Mouse (Mus musculus) right cerebral cortex, postnatal 25 days (tissue): ENCODE results near the gene Arhgef19.

Experiments used
- DNase-seq: peaks from one replicate; pipeline ENCODE4 v3.0.0; 2022

Arhgef19 gene

DNA sequence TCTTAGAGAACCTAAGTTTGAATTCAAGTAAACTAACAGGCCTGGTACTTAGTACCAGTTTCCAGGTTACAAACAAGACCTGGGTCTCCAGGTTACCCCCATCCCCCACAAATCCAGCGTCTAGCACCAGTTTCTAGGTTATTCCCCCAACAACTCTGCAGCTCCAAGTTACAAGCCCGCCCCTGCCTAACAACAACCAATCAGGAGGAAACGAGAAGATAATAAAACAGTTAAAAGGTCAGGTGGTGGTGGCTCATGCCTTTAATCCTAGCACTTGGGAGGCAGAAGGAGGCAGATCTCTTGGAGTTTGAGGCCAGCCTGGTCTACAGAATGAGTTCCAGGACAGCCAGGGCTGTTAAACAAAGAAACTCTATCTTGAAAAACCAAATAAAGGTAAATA is 28.0 kb downstream of the Arhgef19 start:
- DNase-seq = no peak

DNA sequence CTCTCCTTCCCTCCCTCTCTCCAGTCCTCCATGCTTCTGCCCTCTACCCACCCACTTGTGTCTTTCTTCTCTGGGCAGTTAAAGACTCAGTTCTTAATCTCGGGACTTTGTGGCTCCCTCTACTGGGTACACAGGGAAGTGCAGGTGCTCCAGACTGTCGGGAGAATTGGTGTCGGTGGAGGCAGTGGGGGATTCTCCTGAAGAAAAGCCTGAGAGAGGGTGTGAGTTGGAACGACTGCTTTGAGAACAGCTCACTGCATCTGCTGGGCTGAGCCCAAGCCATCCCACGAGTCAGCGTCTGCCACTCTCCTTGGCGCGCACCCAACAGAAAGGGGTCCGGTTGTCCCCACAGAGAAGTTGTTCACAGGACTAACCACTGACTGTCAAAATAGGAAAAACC is 28.5 kb downstream of the Arhgef19 start:
- DNase-seq = peak; percentile 63

DNA sequence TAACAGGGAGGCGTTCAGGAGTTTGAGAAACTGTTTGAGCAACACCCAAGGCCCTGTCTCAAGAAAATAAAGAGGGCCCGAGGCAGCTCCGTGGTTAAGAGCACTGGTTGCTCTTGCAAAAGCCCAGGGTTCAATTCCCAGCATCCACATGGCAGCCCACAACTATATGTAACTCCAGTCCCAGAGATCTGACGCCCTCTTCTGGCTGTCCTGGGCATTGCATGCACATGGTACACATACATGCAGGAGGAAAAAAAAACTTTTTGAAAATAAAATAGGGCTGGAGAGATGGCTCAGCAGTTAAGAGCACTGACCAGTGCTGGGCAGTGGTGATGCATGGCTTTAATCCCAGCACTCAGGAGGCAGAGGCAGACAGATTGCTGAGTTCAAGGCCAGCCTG is 29.1 kb downstream of the Arhgef19 start:
- DNase-seq = no peak

DNA sequence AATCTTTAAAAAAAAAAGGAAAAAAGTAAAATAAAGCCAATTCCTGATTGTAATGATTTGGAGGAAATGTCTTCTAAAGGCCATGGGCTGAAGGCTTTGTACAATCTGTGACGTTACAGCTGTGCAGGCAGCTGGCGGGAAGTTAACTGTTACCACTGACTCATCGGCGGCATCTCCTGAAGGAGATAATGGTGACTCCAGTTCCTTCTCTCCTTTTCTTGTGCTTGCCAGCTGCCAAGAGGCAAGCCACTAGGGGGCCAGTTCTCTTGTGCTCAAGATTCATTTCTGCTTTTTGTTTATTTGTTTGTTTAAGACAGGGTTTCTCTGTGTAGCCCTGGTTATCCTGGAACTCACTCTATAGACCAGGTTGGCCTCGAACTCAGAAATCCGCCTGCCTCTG is 29.8 kb downstream of the Arhgef19 start:
- DNase-seq = no peak

DNA sequence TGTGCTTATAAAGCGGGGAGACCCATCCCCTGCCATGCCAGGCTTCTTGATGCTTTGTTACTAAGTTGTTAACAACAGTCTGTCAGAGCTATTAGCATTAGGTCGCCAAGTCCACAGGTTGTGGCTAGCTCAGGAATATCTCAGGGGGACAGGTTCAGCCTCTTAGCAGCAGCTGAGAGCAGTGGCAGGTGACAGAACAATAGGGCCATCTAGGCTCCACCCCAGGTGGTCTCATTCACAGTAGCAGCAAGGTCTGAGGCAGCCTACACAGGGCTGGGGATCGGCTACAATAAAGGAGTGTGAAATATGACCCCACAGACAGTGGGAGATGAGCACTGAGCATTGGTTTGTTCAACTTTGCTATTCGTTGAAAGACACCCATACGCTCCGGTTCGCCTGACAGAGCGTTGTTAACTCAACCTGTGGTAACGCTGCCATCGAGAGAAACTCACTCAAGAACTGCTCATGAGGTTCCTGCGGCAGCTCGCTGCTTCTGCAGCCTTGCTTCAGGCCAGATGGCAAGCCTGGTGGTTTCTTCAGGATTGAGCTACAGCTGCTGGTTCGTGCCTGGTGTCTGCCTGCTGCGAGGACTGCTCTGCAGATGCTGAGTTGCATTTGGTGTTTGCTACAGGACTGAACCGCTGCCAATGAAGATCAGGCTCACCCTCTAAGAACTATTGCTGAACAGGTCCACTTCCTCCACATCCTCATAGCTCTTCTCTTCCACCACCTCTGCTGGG is 31.1 kb downstream of the Arhgef19 start:
- no peak for DNase-seq

DNA sequence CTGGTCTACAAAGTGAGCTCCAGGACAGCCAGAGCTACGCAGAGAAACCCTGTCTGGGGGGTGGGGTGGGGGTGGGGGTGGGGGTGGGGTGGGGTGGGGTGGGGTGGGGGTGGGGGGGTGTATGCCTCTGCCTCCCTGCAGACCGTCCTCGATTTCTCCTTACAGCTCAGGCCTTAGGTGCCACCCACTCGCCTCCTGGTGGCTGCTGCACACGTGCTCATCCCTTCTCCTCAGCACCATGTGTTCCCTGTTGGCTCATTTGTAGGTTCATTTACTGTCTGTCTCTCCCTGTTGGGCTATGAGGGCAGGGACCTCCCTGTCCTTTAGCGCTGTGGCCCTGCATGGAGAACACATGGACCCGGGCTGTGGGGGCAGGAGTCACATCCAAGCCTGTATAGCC is 31.9 kb downstream of the Arhgef19 start:
- DNase-seq = no peak

DNA sequence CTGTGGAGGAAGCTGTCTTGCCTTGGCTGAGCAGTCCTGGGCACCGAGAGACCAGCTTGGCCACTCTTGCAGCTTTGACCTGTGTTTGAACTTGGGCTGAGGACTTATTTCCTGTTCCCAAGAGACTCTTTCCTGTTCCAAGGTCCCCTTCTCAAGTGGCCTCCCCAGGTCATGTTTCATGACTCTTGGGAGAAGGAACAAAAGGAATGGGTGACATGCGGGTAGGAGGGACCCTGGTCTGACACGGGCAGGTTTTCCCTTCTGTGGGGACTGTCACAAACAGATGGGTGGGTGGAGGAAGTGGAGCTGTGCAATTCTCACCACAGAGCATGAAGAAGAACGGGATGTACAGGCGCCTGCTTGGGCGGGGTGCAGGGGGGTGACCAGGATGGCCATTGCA is 32.4 kb downstream of the Arhgef19 start:
- DNase-seq = no peak

DNA sequence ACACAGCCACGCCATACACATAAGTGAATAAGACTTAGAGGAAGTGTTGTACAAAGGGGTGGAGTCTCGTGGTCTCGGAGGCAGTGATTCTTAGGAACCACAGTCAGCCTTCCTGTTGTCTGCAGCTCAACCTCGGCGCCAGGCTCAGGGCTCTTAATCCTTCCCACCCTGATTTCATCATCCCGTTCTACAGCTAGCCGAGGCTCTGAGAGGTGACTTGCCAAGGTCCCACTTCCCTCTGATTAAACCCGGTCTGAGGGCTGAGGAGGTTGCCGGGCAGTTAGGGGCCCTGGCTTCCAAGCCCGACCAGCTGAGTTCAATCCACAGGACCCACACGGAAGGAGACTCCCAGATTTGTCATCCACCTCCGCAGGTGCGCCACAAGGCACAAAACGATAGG is 33.6 kb downstream of the Arhgef19 start:
- DNase-seq = no peak

DNA sequence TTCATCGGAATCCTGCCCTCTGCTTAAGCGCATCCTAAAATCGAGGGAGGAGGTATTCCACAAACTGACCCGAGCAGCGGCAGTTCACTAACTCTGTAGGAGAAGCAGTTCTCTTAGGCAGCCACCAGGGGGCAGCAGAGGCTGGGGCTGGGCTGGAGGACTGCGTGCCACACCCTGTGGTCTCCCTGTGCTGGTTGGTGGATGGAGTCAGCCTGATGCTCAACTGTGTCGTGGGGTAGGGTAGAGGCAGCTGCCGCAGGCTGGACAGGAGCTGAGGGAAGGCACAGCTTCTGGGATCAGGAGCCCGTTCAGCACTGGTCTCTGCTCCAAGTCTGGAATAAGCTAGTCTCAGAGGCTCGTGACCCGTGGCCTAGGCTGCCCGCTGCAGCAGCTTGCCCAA is 34.0 kb downstream of the Arhgef19 start:
- DNase-seq = peak; percentile 77

DNA sequence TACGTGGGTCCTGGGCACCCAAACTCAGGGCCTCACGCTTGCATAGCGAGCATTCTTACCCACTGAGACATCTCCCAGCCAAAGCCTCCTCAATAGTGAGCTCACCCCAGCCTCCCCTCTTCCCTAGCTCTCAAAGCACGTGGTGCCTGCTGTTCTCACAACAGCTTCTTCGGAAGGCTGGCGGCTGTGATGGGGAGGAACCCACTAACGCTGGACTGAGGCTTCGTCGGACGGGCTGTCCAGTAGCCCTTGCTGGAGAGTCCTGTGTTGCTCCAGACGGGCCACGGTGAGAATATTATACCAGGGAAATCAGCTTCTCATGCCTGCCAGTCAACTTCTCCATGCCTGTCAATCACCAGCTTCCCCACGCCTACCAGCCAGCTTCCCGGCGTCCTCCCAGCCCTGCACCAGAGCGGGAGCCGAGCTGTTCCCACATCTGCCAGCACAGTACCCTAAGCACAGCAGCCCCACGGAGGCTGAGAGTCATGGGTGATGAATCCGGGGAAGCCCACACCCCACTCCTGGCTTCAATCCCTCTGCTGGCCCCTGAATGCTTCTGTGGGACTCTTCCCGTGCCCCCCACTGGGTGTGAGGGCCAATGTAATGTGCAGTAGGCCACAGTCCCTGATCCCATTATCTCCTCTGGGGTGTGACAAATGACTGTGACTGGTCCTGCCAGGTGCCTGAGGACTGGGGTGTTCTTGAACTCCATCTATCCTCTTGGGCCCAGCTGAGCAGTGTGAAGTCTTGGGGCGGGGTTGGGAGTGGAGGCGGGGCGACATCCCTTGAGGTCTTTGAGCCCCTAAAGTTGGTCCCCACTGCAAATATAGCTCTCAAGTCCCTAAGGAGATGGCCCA is 35.4 kb downstream of the Arhgef19 start:
- no peak for DNase-seq

DNA sequence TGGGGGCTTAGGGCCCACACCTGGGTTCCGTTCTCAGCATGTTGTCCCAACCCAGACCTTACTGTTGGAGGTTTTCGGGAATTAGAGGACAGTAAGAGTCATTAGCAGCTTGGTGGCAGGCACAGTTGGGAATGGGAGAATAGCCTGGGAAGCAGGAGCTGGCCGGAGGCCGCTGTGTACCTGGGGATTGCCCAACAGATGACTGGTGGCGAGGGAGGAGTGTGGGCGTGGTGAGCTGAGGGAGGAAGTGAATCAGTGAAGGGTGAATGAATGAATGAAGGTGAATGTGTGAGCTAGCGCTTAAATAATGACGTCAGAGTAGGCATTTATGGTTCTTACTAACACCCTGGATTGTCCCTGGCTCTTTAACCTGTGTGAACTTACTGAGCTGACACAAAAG is 37.9 kb downstream of the Arhgef19 start:
- no peak for DNase-seq

DNA sequence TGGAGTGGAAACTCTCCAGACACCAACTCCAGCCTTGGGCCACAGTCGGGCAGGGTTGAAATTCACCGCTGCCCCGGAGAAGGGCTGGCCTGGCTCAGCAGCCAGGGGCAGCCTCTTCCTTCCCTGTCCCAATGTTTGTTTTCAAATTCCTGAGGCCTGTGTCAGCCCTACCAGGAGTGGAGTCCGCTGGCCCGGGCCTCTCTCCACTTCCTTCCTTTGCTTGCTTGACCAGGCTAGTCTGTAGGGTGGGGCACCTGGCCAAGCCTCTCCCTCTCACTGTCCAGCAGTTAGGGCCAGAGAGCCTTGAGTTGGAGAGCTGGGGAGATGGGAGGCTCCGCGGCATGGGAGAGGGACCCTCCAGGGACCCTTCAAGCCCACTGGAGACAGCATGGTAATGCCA is 38.9 kb downstream of the Arhgef19 start:
- DNase-seq = no peak

DNA sequence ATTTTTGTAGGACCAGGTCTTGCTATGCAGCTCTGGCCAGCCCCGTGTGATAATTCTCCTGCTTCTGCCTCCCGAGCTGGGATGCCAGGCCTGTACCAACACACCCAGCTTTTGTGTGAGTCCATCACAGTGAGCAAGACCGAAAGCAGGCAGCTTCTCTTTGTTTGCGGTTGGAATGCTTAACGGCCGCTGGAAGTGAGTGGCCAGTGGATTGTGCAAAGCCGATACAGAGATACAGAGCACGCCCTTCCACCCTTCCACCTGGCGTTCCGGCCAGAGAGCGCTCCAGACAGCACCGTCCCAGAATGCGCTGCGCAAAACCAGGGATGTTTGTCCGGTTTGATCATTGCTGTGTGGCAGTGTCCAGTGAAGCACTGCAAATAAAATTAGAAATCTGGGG is 40.0 kb downstream of the Arhgef19 start:
- no peak for DNase-seq

DNA sequence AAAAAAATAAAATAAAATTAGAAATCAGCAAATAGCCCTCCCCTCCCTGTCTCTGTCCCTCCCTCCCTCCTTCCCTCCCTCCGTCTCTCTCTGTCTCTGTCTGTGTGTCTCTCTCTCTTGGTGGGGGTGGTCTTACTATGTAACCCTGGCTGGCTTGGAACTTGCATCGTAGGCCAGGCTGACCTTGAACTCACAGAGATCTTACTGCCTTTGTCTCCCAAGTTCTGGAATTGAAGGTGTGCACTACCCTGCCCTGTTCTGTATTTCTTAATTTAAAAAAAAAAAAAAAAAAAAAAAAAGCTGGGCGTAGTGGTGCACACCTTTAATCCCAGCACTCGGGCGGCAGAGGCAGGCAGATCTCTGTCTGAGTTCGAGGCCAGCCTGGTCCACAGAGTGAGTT is 40.5 kb downstream of the Arhgef19 start:
- DNase-seq = no peak

DNA sequence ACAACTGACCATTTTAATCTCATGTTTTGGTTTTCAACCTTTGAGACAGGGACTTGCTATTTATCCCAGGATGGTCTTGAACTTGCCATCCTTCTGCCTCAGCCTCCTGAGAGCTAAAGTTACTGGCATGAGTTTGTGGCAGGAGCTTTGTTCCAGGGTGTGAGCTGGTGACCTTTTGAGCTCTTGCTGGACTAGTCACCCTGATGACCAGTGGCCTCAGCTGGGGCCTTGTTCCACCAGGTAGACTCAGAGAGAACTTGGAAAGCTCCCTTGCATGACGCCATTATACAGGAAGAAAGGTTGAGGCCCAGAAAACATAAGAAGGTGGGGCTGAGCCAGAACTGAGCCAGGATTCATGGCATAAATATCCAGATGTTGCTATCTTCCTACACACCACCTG is 41.2 kb downstream of the Arhgef19 start:
- DNase-seq = no peak

DNA sequence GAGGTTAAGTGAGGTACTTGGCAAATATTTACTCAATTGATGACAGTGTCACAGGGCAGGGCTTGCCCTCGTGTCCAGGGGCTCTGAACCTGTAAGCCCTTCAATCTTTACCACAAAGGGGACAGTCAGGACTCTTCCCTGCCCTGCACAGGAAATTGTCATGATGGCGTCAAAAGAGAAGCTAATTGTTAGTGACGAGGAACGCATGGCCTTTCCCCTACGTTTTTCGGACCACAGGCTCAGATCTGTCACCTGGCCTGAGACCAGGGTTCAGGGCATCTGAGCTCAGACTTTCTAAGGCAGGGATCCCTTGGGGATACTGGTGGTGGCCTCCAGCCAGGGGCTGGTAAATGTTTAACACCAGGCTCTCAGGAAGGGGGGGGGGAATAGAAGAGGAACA is 41.9 kb downstream of the Arhgef19 start:
- DNase-seq = no peak

DNA sequence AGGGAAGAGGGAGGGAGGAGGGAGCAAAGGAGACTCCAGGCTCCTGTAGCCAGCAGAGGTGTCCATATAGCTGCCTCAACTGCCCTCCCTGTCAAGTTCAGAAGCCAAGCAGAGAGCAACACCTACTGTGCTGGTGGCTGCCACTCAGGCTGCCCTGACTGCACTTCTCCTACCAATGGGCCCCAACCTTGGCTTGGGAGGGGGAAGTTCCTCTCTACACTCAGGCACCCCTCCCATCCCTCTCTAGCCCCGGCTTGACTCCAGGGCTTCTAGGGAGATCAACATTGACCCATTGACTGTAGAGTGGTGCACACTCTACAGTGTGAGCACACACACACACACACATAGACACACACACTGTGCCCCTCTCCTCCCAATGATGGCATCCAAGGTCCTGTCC is 42.3 kb downstream of the Arhgef19 start:
- no peak for DNase-seq

DNA sequence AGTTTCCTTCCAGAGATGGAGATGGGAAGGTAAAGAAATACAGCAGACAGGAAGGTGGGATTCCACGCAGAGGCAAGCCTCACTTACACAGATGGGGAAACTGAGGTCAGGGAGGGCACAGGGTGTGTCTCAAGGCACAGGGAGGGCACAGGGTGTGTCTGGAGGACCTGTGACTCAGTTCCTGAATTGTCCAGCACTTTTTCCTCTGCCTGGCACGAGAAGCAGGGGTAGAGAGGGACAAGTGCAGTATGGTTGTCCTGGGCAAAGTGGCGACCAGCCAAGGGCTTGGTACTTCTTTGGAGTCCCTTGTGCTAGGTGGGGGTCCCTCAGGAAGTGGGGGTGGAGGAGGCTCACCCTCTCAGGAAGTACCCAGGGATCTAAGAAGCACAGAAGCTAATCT is 42.8 kb downstream of the Arhgef19 start:
- no peak for DNase-seq

DNA sequence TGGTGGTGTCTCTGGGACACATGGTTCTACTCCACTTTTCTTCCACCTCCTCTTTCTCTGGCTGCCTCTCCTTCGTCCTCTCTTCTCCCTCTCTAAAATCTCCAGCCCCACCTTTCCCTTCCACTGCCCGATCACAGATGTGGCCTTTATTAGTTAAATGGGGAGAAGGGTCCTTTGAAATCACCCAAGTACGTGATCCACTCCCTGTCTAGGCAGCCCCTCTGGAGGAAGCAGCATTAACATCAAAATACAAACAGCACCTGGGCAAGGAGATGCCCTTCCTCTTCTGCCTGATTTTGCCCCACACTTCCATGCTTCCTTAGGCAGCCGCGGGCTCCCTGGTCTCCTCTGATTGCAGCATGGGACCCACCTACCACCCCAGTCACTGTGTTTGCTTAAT is 43.3 kb downstream of the Arhgef19 start:
- no peak for DNase-seq

DNA sequence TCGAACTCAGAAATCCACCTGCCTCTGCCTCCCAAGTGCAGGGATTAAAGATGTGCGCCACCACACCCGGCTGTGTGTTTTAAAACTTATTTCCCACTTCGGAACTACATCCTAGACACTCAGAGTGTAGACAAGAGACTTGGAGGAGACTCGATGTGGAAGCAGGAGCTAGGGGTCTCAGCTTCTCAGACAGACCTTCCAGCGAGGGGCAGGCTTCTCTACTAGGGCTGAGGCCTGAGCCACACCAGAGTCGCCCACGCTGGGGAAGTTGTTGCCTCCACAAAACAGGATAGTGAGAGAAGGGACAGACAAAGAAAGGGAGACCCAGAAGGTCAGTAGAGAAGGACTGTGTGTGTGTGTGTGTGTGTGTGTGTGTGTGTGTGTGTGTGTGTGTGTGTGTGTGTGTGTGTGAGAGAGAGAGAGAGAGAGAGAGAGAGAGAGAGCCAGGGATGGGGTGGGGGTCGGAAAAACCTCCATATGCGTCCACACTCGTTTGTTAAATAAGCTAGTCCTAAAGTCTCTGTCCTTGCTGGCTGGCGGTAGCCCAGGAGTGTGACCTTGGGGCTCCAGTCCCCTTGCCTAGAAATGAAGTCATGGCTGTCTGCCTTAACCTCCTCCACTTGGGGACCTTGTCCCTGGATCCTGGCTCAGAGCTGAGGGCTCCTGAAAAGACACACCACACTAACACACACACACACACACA is 44.0 kb downstream of the Arhgef19 start:
- DNase-seq = no peak

DNA sequence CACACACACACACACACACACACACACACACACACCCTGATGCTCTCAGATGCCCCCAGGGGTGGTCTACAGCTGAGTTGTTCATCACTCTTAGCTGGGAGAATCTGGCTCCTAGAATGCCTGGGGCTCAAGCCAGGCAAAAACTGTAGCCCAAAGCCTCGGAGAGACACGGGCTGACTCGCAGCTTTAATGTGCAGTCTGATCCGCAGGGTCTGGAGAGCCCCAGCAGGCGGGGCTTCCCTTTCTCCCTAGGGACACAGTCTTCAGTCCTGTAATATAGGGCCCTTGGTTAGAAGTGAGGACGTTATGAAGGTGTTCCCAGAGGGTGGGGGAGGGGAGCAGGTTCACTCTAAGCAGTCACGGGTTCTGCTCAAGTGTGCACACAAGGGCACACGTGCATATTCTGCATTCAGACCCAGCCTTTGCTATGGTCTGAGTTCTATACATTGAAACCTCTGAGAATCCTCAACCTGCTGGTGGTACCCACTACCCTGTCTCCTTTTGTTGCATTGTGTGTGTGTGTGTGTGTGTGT is 44.6 kb downstream of the Arhgef19 start:
- no peak for DNase-seq

DNA sequence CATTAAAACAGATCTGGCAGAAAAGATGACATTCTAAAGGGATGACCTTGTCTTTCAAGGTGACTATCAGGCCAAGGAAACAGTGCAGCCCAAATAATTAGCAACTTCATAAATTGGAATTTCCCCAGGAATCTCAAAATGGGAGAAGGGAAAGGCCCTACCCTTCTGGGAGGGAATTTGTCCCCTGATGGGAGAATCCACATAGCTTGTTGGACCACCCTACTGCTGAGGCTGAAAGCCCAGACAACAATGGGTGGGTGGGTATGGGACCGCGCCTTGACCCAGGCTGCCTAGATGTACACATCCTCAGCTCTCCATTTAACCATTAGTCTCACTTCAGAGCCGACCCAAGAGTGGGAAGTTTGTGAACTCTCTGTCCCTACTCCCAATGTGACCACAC is 45.2 kb downstream of the Arhgef19 start:
- no peak for DNase-seq

DNA sequence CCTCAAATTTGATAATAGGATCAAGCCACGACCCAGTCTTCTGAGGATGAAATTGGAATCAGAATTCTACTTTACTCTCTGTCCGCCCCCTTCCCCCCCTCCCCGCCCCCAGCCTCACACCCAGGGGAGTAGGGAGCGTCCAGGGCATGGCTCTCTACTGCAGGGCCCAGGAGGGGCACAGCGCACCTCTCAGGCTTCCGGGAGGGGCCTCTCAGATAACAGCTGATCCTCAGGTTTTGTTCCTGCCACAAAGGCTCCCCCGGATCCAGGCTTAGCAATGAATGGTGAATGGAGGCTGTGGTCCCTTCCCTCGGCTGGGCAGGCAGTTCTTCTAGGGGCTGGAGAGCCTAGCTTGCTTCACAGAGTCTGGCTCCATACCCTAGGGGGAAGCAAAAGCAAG is 45.8 kb downstream of the Arhgef19 start:
- no peak for DNase-seq
